Mouse (Mus musculus): ENCODE measurements at regions not wholly inside any gene's neighbourhood (a gene's known extent, or its start where the extent isn't known, plus 50 kb on each side); places are given as distances from the start of the nearest gene placed in this dataset.

DNA sequence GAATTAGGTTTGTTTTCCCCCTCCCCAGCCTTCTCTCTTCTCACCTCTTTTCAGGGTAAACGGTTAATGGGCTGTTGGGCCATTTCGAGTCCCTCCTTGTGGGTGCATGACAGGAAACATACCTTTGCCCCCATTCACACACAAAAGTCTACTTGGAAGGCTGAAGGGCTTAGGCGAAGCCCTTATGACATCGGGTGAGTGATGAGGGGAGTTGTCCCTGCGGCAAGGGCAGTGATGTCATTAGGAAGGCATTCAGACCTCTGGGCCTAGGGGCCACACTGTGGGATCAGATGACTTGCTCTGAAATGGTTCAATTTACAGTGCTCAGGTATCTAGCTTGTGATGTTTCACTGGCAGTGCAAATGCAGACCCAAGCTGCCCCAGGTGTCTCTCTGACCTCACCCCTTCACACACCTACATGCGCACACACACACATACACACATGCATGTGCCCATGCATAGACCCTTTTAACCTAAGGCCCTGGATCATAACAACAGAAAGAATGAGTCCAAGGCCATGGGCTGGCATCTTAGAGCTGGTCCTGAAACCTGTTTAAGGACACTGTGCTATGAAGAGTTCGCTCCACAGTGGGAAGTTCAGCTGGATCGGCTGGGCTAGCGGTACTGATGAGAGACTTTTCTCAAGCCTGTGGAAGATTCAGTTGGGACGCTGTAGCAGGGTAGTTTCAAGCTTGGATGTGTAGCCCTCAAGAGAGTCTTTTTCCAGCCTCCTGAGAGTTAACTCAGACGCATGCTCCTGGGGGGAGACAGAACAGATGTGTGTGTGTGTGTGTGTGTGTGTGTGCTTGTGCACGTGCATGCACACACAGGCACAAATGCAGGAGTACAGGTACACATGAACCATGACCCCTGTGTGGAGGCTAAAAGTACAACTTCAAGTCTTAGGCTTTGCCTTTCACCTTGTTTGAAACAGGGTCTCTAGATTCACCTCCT, 298.8 kb downstream of the 1500009L16Rik start:
- TF ChIP-seq CTCF (IDR thresholded peaks at IDR 0.05; ENCODE audit: low read depth) (no peak), EP300 (optimal IDR thresholded peaks at IDR 0.05) (no peak)
